Mouse (Mus musculus) spleen, postnatal 14 days (tissue): ENCODE measurements around the gene Slc4a8.

Source experiments
- DNase-seq, 2 experiments: peaks; one replicate each; pipeline ENCODE4 v3.0.0; 2021 to 2022; ENCODE audit warnings: low spot score in 2 of 2

Slc4a8 gene

DNA sequence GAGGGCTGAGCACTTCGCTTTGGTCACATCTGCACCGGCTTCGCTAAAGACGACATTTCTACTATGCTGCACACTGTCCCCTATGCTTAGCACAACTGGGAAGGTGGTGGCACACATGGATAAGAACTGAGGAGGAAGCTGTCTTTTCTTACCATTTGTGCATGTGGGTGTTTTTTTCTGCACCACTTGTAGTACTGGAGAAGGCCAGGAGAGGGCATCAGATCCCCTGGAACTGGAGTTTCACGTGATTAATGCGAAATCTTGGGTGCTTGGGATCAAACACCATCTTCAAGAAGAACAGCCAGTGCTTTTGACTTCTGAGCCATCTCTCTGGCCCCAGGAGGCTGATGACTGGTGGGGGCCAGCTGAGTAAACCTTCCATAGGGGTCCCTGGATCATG, 69.1 kb downstream of the Slc4a8 start:
- no peak for DNase-seq

DNA sequence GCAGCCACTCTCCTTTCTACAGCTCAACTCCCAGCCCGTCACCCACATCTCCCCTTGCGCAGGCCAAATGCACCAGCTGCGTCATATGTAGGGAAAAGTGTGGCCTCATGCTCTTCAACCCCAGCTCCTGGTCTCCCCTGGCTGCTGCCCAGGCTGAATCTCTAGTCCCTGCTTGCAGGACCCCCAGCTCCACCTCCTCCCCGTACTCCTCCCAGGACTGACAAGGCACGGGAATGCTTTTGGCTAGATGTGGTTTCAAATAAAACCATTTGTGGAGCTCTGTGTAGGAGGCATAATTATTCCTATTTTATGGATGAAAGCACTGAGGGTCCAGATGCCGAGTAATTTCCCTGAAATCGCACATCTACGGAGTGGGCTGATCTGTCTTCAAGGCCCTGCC, 70.6 kb downstream of the Slc4a8 start:
- DNase-seq = no peak

- DNase-seq = no peak
Observed at GRCm38 (mm10) chr15:100832784-100833183, 71.2 kb downstream of the Slc4a8 start.

- no peak for DNase-seq
Observed at GRCm38 (mm10) chr15:100836729-100837128, 75.2 kb downstream of the Slc4a8 start.

- DNase-seq = peak in 1 of 2 experiments; percentile 18
Observed at GRCm38 (mm10) chr15:100838607-100839207, 77.2 kb downstream of the Slc4a8 start.

- DNase-seq = no peak
Observed at GRCm38 (mm10) chr15:100844336-100844735, 82.8 kb downstream of the Slc4a8 start.

GRCm38 (mm10) chr15:100845049-100845879, 83.7 kb downstream of the Slc4a8 start:
- DNase-seq = no peak

DNA sequence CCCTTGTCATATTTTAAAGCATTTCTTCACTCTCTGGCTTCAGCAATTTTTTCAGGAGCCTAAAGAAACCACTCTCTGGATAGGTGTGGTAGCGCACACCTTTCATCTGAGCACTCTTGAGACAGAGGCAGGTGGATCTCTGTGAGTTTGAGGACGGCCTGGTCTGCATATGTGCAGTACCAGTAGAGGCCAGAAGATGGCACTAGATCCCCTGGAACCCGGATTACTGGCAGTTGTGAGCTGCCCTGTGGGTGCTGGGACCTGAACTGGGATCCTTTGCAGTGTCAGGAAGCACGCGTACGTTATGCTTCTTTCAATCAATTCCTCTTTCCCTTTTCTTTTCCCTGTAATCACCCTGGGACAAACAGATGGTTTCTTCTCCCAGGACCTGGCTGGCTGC, 85.6 kb downstream of the Slc4a8 start:
- no peak for DNase-seq

- no peak for DNase-seq
Observed at GRCm38 (mm10) chr15:100857586-100857985, 96.0 kb downstream of the Slc4a8 start.

DNA sequence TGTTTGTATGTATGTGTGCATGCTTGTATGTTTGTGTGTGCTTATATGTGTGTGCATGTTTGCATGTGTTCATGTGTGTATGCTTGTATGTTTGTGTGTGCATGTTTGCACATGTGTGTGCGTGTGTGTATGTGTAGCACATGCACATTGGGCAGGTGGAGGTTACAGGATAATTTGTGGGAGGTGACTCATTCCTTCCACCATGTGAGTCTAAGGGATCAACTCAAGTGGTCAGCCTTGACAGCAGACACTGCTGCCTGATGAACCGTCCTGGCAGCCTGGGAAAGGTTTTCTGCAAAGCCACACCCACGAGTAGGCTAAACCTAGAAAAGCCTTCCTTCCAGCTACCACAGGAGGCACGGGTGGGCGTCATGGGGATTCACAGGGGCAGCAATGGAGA, 99.3 kb downstream of the Slc4a8 start:
- no peak for DNase-seq

- no peak for DNase-seq
Observed at GRCm38 (mm10) chr15:100865556-100865955, 104.0 kb downstream of the Slc4a8 start.

- DNase-seq = no peak
Observed at GRCm38 (mm10) chr15:100869558-100869957, 108.0 kb downstream of the Slc4a8 start, which contains the start of gene Scn8a. Gene Scn8a, plus strand, starts transcription at chr15:100869858.

- peak in 1 of 2 experiments; percentile 10 for DNase-seq
Observed at GRCm38 (mm10) chr15:100870001-100870774, 108.6 kb downstream of the Slc4a8 start.

- no peak for DNase-seq
Observed at GRCm38 (mm10) chr15:100870775-100871106, 109.2 kb downstream of the Slc4a8 start.

DNA sequence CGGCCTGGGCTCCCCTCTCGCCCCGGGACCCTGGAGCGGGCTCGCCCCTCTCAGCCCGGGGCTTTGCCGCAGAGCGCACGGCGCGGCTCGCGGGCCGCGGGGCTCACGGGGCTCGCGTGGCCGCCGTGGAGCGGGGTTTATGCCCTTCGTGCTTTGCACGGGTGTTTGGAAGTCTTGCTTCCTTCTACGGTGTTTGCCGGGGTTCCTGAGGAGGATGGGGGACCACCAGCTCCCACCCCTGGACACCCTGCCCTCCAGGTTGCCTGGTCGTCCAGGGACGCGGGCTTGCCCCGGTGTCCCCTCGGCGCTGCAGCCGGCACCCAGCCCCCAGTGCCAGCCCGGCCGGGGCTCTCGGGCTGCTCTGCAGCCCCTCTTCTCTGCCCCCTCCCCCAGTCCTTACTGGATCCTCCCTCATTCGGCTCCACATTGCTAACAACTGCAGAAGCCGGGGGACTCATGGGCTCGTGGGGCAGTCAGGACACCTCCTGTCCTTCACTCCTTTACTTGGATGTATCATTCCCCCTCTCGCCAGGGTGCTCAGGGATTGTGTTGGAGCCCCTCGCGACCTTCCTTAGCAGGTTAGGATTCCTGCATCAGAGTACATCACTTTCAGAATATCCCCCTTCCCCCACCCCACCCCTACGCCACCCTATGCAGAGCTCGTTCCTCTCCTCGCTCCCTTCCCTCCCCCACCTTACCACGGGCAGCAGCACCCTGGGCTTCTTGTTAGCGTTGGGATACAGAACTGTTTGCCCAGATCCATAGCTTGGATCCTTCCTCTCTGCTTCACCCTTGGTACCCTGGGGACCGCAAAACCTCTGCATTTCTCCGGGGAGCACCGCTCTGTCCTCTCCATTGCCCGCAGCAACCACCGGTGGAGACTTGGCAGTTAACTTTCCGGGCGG, 109.8 kb downstream of the Slc4a8 start:
- no peak for DNase-seq

DNA sequence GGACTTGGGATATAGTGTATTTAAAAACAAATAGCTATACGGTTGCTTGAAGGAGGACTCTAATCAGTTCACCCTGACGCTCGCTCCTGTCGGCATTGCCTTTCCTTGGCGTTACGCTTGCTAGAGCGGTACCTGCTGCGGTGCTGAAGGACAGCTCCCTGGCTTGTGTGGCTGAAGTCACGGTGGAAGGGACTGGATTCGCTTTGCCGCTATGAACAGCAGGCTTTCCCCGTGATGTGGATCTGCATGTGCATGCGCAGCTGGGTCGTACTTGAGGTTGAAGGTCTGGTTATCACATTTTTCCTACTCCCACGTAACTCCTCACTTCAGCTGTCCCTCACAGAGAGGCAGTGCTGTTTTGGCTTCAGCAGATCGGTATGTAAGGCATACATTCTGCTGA, 111.6 kb downstream of the Slc4a8 start:
- DNase-seq = peak in 1 of 2 experiments; percentile 28
